Mouse (Mus musculus) liver, embryonic 15.5 days (tissue): ENCODE measurements around the gene 4430402I18Rik. TPM values are rescaled to one million over a fixed set of nuclear protein-coding genes. Genes with fewer than 3 reads are reported as not detected.

Source experiments
- ATAC-seq: fragments of 200-750 bp; cut with Nextera tagmentation; 2 replicates; pipeline ENCODE4 v1.8.0; 2017; ENCODE audit warnings: moderate number of reproducible peaks, mild to moderate bottlenecking, moderate library complexity; ENCODE audit not compliant: insufficient read depth
- H3K27ac ChIP-seq: fragments of 300-500 bp; sonication (generic); replicated peaks from 2 replicates; pipeline ENCODE4 v1.5.1; 2015; ENCODE audit warnings: mild to moderate bottlenecking, inconsistent platforms
- H3K27me3 ChIP-seq: fragments of 300-500 bp; sonication (generic); 2 replicates; pipeline ENCODE4 v1.6.1; 2015; ENCODE audit warnings: mild to moderate bottlenecking, inconsistent platforms
- H3K36me3 ChIP-seq: fragments of 300-500 bp; sonication (generic); replicated peaks from 2 replicates; pipeline ENCODE4 v1.6.1; 2015; ENCODE audit warnings: moderate library complexity, mild to moderate bottlenecking, inconsistent platforms
- H3K4me1 ChIP-seq: fragments of 300-500 bp; sonication (generic); replicated peaks from 2 replicates; pipeline ENCODE4 v1.6.1; 2015; ENCODE audit warnings: inconsistent platforms
- H3K4me2 ChIP-seq: fragments of 300-500 bp; sonication (generic); 2 replicates; pipeline ENCODE4 v1.6.1; 2015; ENCODE audit warnings: moderate library complexity, mild to moderate bottlenecking, inconsistent platforms
- H3K4me3 ChIP-seq: fragments of 300-500 bp; sonication (generic); replicated peaks from 2 replicates; pipeline ENCODE4 v1.5.1; 2015; ENCODE audit warnings: mild to moderate bottlenecking, inconsistent platforms
- H3K9ac ChIP-seq: fragments of 300-500 bp; sonication (generic); 2 replicates; pipeline ENCODE4 v1.6.1; 2015; ENCODE audit warnings: moderate library complexity, mild to moderate bottlenecking, inconsistent platforms
- H3K9me3 ChIP-seq: fragments of 300-500 bp; sonication (generic); replicated peaks from 2 replicates; pipeline ENCODE4 v1.6.1; 2016; ENCODE audit warnings: inconsistent platforms
- WGBS: fragments of 180-500 bp; shearing (Covaris S2); methylation state at CpG from one replicate; pipeline ENCODE4 v1.1.7; 2015; ENCODE audit warnings: mixed read lengths; ENCODE audit not compliant: insufficient replicate concordance; 5-methylcytosine and 5-hydroxymethylcytosine counted together
- polyA plus RNA-seq: library from polyadenylated mRNA; unstranded; fragments of >200 nt; fragmentation: Nextera tagmentation; extraction: Ambion mirVana; gene quantifications from 2 replicates; pipeline ENCODE4 v1.2.1, GENCODE M21; 2015

Gene 4430402I18Rik
- polyA plus RNA-seq, 1 experiment from 2014 or later: 2.2 TPM

- no peak overlapping the region for H3K27ac ChIP-seq
- H3K4me2 ChIP-seq: no peak overlapping the region
- H3K4me1 ChIP-seq: no peaks in the 10 kb centered on the region
- H3K4me3 ChIP-seq: no peak overlapping the region
- WGBS: 59% methylated on average over 9 of the region's 9 CpGs
- no peak for ATAC-seq
- H3K36me3 ChIP-seq: no peaks in the 10 kb centered on the region
- no peaks in the 10 kb centered on the region for H3K9me3 ChIP-seq
- H3K9ac ChIP-seq: no peak overlapping the region
- H3K27me3 ChIP-seq: no peaks in the 10 kb centered on the region
These were observed 70.1 kb downstream of the 4430402I18Rik start for GRCm38 (mm10) chr19:28897497-28897896.

GRCm38 (mm10) chr19:28896639-28897038 lies 71.0 kb downstream of the 4430402I18Rik start:
- no peak overlapping the region for H3K4me2 ChIP-seq
- WGBS: 50% methylated on average over 1 of the region's 1 CpGs
- H3K9ac ChIP-seq: no peak overlapping the region
- ATAC-seq: no peak
- H3K27me3 ChIP-seq: no peaks in the 10 kb centered on the region
- H3K4me3 ChIP-seq: no peak overlapping the region
- no peaks in the 10 kb centered on the region for H3K9me3 ChIP-seq
- H3K27ac ChIP-seq: no peak overlapping the region
- no peaks in the 10 kb centered on the region for H3K4me1 ChIP-seq
- no peaks in the 10 kb centered on the region for H3K36me3 ChIP-seq

- Histone ChIP-seq H3K4me1 (no peaks in the 10 kb centered on the region), H3K27me3 (no peaks in the 10 kb centered on the region), H3K9ac (no peak overlapping the region), H3K36me3 (no peaks in the 10 kb centered on the region), H3K9me3 (no peaks in the 10 kb centered on the region), H3K27ac (no peak overlapping the region), H3K4me3 (no peak overlapping the region), H3K4me2 (no peak overlapping the region)
- WGBS: 83% methylated on average over 1 of the region's 1 CpGs
- no peak for ATAC-seq
These were observed 75.7 kb downstream of the 4430402I18Rik start for GRCm38 (mm10) chr19:28891864-28892263.

GRCm38 (mm10) chr19:28891238-28891637 lies 76.4 kb downstream of the 4430402I18Rik start:
- WGBS: 57% methylated on average over 5 of the region's 5 CpGs
- no peak overlapping the region for H3K4me3 ChIP-seq
- no peaks in the 10 kb centered on the region for H3K27me3 ChIP-seq
- no peak overlapping the region for H3K4me2 ChIP-seq
- no peaks in the 10 kb centered on the region for H3K4me1 ChIP-seq
- H3K9ac ChIP-seq: no peak overlapping the region
- ATAC-seq: no peak
- no peaks in the 10 kb centered on the region for H3K9me3 ChIP-seq
- no peak overlapping the region for H3K27ac ChIP-seq
- no peaks in the 10 kb centered on the region for H3K36me3 ChIP-seq

- Histone ChIP-seq H3K27me3 (no peaks in the 10 kb centered on the region), H3K4me2 (no peak overlapping the region), H3K4me1 (no peaks in the 10 kb centered on the region), H3K4me3 (no peak overlapping the region), H3K9me3 (no peaks in the 10 kb centered on the region), H3K27ac (no peak overlapping the region), H3K9ac (no peak overlapping the region), H3K36me3 (no peaks in the 10 kb centered on the region)
- no peak for ATAC-seq
- WGBS: 22% methylated on average over 3 of the region's 3 CpGs
These were observed 78.3 kb downstream of the 4430402I18Rik start for GRCm38 (mm10) chr19:28889251-28889650.

- no peak for ATAC-seq
- Histone ChIP-seq H3K4me1 (no peaks in the 10 kb centered on the region), H3K27me3 (no peaks in the 10 kb centered on the region), H3K9ac (no peak overlapping the region), H3K4me3 (no peak overlapping the region), H3K4me2 (no peak overlapping the region), H3K9me3 (no peaks in the 10 kb centered on the region), H3K36me3 (no peaks in the 10 kb centered on the region), H3K27ac (no peak overlapping the region)
- WGBS: 37% methylated on average over 1 of the region's 1 CpGs
These were observed 79.1 kb downstream of the 4430402I18Rik start for GRCm38 (mm10) chr19:28888496-28888895.

- Histone ChIP-seq H3K27ac (no peak overlapping the region), H3K9me3 (no peaks in the 10 kb centered on the region), H3K4me3 (no peak overlapping the region), H3K4me1 (no peaks in the 10 kb centered on the region), H3K9ac (no peak overlapping the region), H3K36me3 (no peaks in the 10 kb centered on the region), H3K27me3 (no peaks in the 10 kb centered on the region), H3K4me2 (no peak overlapping the region)
- WGBS: 35% methylated on average over 1 of the region's 1 CpGs
- no peak for ATAC-seq
These were observed 84.5 kb downstream of the 4430402I18Rik start for GRCm38 (mm10) chr19:28883126-28883525.

GRCm38 (mm10) chr19:28879476-28879875 lies 88.1 kb downstream of the 4430402I18Rik start:
- ATAC-seq: no peak
- H3K4me2 ChIP-seq: no peak overlapping the region
- H3K4me3 ChIP-seq: no peak overlapping the region
- 70% methylated on average over 2 of the region's 2 CpGs for WGBS
- H3K9ac ChIP-seq: no peak overlapping the region
- no peaks in the 10 kb centered on the region for H3K9me3 ChIP-seq
- H3K36me3 ChIP-seq: no peaks in the 10 kb centered on the region
- H3K27me3 ChIP-seq: no peaks in the 10 kb centered on the region
- no peaks in the 10 kb centered on the region for H3K4me1 ChIP-seq
- no peak overlapping the region for H3K27ac ChIP-seq

GRCm38 (mm10) chr19:28870351-28870750 lies 97.2 kb downstream of the 4430402I18Rik start:
- no peak for ATAC-seq
- H3K4me1 ChIP-seq: no peaks in the 10 kb centered on the region

GRCm38 (mm10) chr19:28869251-28869855 lies 98.2 kb downstream of the 4430402I18Rik start:
- 66% methylated on average over 6 of the region's 6 CpGs for WGBS
- Histone ChIP-seq H3K9me3 (no peaks in the 10 kb centered on the region), H3K4me1 (no peaks in the 10 kb centered on the region), H3K4me2 (no peak overlapping the region), H3K9ac (no peak overlapping the region), H3K36me3 (no peaks in the 10 kb centered on the region), H3K27me3 (no peaks in the 10 kb centered on the region), H3K4me3 (no peak overlapping the region), H3K27ac (no peak overlapping the region)
- no peak for ATAC-seq

More at GRCm38 (mm10) chr19:28870351-28870750, 97.2 kb downstream of the 4430402I18Rik start:
- WGBS: 51% methylated on average over 2 of the region's 2 CpGs
- H3K4me2 ChIP-seq: no peak overlapping the region
- no peaks in the 10 kb centered on the region for H3K27me3 ChIP-seq
- H3K27ac ChIP-seq: no peak overlapping the region
- H3K36me3 ChIP-seq: no peaks in the 10 kb centered on the region
- no peaks in the 10 kb centered on the region for H3K9me3 ChIP-seq
- H3K9ac ChIP-seq: no peak overlapping the region
- no peak overlapping the region for H3K4me3 ChIP-seq

- WGBS: 65% methylated on average over 1 of the region's 1 CpGs
- no peak overlapping the region for H3K4me2 ChIP-seq
- H3K36me3 ChIP-seq: no peaks in the 10 kb centered on the region
- ATAC-seq: no peak
- no peak overlapping the region for H3K9ac ChIP-seq
- H3K27ac ChIP-seq: no peak overlapping the region
- no peak overlapping the region for H3K4me3 ChIP-seq
- no peaks in the 10 kb centered on the region for H3K9me3 ChIP-seq
- H3K27me3 ChIP-seq: no peaks in the 10 kb centered on the region
- no peaks in the 10 kb centered on the region for H3K4me1 ChIP-seq
These were observed 102.1 kb downstream of the 4430402I18Rik start for GRCm38 (mm10) chr19:28865501-28865900.

- Histone ChIP-seq H3K27me3 (no peaks in the 10 kb centered on the region), H3K9ac (no peak overlapping the region), H3K27ac (no peak overlapping the region), H3K4me1 (no peaks in the 10 kb centered on the region), H3K4me3 (no peak overlapping the region), H3K4me2 (no peak overlapping the region), H3K9me3 (no peaks in the 10 kb centered on the region), H3K36me3 (no peaks in the 10 kb centered on the region)
- WGBS: 56% methylated on average over 6 of the region's 6 CpGs
- no peak for ATAC-seq
These were observed 102.6 kb downstream of the 4430402I18Rik start for GRCm38 (mm10) chr19:28864981-28865380.
